Mouse (Mus musculus): ENCODE data around the gene Mnat1.
"Not testable (repeated sequence)": the region's sequence is repeated elsewhere in the genome, so short reads cannot be mapped to it uniquely, and the experiment has no call there.

The Mnat1 gene

DNA sequence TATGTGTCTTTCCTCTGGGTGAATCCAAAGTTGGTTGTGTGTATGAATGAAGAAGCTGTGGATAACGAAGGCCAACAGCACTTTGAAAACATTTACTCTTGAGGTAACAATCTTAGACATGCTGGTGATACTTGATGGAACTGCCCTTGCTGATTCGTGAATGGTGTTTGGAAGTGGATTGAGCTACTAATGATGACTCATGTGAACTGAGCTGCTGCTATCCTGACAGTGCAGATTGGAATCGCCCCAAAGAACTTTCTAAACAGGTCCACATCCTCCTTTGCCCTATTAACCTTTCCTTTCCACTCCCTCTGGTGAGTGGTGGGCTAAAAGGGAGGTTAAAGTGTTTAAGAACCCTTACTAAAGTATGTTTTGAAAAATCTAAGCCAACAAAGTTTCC is 17.2 kb downstream of the Mnat1 start:
- in situ Hi-C loops (cut with MboI, MseI): no loop called here

DNA sequence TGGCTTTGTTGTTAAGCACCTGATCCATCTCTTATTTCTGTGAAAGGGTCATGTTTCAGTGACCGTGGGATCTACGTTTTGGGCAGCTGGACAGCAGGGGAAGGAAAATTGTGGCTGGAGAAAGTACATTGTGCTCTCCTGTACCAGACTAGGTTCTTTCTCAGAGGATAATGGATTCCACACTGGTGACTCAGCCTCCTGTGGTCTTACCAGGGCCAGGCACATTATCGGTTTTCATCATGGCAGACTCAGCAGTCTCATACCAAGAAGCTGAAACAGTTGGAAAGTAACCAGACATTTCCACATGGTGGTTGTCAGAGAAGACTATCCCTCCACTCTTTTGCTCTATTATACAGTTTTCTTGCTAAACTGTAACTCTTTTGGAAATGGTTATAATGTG is 23.7 kb downstream of the Mnat1 start:
- in situ Hi-C loops (cut with MboI, MseI): no loop called here

DNA sequence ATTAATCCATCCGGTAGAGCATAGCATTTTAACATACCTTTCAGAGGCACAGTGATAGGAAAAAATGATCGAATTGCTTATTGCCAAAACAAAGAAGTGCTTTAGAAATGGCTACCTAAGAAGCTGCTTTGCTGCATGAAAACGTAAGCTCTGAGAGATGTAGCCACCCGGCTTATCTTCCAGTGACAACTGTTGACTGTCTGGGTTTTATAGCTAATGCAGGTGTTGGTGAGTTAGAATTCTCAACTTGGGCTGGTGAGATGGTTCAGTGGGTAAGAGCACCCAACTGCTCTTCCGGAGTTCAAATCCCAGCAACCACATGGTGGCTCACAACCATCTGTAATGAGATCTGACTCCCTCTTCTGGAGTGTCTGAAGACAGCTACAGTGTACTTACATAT is 27.5 kb downstream of the Mnat1 start:
- in situ Hi-C loops (cut with MboI, MseI): not testable (repeated sequence)

DNA sequence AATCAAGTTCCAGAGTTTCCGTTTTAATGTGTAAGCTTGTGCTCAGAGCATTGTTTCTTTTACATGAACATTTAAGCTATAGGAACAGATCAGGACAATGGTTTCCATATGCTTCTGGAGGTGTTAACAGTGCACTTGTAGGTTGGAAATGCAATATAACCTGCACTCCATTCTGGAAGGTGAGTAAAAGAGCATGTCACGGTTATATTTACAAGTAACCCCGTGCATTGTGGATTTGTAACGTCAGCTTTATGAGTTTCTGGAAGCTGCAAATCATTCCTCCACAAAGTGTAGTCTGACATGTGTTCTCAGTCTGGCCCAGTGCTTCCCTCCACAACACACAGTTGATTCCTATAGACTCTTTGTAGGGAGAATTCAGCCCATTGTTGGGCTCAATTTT is 30.6 kb downstream of the Mnat1 start:
- in situ Hi-C loops (cut with MboI, MseI): no loop called here

DNA sequence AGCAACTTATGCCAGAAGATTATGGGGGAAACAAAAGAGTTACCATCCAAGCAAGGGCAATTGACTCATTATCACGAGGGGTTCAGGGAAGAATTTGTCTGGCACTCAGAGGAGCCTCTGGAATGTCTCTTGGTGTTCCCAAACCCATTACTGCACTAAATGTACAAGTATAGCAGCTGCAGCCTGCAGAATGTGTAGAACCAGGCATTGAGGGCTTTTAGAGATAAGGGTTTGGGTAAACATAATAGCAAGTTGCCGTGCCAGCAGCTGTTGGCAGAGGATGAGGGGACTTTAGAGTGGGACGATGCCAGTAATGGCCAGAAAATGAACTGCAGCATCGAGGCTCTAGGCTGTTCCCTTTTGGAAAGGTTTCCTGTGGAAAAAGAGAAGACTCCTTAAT is 36.8 kb downstream of the Mnat1 start:
- in situ Hi-C loops (cut with MboI, MseI): no loop called here

DNA sequence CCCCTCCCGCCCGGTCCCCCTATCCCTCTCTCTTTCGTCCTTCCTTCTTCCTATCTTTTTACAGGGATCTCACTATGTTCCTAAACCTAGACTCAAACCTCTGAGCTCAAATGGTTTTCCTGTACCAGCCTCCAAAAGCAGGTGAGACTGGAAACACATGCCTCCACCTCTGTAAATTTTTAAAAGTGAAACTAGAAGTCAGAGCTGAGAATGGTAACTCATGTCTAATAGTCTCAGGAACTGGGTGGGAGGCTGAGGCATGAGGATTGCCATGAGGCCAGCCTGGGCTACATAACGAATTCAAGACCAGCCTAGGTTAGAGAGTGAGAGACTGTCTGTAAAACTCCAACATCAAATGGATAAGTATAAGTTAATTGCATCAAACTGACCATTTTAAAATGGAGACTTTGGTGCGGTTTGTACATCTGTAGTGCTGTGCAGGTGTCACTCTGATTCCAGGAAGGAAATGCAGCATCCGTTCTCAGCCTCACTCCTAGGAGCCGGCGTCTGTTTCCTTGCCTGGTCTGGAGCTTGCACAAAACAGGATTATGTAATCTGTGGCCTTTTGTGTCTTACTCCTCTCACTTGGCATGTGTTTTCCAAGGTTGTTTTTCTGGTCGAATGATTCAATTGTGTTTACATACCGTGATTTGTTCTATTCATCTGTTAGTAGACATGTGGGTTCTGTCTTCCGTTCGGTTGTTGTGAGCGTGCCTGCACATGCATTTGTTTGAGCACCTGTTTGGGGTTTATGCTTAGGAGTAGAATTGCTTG is 39.1 kb downstream of the Mnat1 start:
- in situ Hi-C loops (cut with MboI, MseI): no loop called here

DNA sequence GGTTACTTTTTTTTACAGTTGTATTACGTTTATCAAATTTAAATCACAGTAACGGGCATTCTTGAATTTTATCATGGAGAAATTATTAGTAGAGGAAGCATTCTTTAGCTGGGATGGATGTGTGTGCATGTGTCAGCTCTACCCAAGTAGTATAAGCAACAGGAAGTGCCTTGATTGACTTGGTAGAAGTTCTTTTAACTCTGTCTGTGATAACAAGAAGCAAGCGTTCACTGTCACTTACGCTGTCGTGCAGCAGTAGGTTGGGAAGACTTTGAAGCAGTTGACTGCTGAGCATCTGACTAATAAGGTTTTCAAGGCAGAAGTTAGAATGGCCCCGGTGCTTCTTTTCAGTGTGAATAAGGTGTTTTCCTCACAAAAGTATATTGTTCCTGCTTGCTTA is 47.3 kb downstream of the Mnat1 start:
- in situ Hi-C loops (cut with MboI, MseI): no loop called here

DNA sequence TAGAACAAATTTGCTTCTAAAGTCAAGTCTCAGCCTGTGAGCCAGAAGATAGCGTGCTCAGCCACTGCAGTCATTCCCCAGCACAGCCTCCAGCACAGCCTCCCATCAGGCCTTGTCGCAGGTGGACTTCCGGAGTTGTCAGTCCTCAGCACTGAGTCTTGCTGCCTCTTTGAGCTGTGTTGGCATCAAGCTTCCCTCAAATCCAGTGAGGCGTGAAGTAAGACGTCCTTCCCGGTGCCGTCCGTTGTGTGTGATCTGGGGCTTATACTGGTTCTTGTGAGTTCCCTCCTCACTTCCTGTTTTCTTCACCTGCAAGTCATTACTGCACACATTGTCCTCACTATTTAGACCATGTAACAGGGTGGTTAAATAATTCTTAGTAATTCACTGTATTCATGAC is 60.4 kb downstream of the Mnat1 start:
- in situ Hi-C loops (cut with MboI, MseI): no loop called here

DNA sequence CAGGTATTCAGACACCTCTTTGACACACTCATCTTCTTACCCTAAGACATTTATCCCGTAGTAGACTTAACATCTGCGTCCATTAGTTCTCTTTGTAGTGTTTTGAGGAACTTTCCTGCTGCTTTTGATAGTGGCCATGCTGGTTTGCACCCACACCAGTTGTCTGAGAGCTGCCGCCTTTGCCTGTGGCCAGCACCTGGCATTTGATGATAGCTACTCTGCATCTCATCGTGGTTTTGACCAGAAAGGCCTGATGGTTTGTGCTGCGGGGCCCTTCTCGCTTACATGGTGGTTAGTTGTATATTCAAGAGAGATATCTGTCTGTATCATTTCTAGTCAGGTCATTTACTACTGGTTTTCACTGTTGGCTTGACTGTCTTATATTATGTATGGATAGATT is 73.8 kb downstream of the Mnat1 start:
- in situ Hi-C loops (cut with MboI, MseI): no loop called here

DNA sequence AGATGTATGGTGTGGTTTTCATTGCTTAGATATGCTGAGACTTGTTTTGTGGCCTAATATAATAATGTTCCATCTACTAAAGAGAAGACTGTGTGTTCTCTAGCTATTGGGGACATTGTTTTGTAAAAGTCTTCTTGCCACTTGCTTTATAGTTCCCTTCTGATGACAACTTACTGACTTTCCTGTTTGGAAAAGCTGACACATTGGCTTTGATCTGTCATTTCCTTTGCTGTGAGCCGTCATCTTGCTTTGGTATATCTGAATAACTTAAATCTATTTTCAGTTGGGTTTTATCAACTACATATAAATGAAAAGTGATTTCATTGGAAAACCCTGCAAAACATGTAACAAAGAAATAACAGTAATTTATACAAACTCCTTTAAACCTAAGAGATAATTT is 74.9 kb downstream of the Mnat1 start:
- in situ Hi-C loops (cut with MboI, MseI): no loop called here

DNA sequence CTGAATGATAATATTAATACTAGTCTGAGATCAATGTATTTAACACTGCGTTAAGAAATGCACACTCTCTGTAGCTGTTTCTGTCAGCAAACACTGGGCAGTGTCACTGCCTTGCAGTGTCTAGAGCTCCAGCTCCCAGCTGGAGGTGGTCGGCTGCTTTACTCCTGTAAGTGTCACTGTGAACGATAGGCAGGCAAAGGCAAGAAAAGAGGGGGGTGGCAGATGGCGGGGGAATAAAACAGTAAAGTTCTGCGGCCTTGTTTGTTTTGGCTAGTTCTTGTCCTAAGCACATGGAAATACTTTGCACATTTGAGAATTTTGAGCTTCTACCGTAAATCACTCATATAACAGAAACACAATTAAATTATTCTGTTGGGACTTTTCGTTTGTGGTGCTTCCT is 75.9 kb downstream of the Mnat1 start:
- in situ Hi-C loops (cut with MboI, MseI): no loop called here

DNA sequence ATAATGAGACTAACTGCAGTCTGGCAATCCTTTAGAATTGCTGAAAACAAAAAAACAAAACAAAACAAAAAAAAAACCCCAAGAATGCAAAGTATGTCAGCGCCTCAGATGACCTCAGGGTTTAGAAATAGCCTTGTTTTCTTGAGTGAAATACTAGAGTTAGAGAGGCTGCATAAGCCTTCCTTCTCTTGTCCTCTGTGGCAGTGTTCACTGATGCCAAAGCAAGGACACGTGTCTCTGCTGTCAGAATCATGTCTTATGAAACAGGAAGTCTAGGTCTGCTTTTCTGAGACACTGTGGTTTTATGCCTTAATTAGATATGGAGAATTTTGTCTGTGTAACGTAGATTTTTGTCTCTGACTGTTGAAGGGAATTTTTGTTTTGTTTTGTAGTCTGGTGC is 78.1 kb downstream of the Mnat1 start:
- in situ Hi-C loops (cut with MboI, MseI): no loop called here

DNA sequence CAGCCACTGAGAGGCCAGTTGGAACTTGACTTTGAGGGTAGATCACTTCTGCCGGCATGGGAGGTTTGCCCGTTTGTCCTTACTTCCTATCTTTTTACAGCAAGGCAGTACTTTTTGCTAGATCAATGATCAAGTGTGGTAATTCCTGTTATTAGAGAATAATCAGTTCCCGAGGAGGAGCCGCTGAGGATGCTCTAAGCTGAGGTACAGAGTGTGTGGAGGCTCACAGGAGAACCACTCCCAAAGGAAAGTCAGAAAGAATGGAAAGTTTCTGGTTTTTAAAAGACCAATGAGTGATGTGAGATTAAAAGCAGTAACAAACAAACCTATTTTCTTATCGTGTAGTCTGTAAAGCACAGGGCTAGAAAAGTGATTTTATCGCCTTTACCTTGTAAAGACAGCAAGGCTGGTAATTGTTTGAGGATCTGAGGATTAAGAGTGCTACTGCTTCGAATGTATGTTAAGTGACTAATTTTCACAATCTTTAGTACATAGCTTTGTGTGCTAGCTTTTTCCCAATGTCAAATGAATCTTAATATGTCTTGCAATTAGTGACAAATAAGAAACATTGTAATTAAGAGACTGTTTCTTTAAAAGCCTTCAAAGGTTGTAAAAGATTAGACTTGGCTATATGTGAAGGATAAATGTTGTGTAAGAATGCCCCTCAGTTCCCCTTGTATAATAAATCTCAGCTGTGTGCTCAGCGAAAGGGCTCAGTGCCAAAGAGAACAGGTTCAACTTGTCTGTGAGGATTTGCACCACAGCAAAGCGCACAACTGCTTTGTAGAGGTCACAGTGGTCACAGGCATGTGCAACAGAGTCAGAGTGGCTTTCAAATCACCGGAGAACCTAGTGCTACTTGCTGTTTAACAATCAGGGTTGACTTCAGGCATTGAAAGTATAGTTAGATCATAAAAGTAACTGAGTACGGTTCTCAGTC is 82.5 kb downstream of the Mnat1 start:
- in situ Hi-C loops (cut with MboI, MseI): loop anchor here (5.0 kb wide), 1 partner anchor 81 kb away; the partner anchor contains the start of genes Slc38a6 and Trmt5

DNA sequence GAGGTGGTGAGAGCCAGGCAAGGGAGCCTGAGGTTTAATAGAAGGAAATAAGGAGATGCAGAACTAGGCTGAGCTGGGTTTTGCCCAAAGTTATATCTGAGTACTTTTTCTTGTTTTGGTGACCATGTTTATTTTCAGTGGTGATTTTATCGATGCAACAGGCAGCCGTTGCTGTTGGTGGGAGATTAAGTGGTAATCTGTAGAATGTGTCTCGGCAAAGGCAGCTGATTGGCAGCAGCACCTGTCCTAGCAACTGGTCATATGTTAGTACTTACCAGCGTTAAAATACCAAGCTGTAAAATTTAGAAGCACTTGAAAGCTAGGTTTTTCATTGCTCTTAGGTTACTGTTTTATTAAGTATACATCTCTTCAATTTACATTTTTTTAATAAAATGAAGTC is 83.5 kb downstream of the Mnat1 start:
- in situ Hi-C loops (cut with MboI, MseI): loop anchor here (5.0 kb wide), 1 partner anchor 80 kb away; the partner anchor contains the start of genes Slc38a6 and Trmt5

DNA sequence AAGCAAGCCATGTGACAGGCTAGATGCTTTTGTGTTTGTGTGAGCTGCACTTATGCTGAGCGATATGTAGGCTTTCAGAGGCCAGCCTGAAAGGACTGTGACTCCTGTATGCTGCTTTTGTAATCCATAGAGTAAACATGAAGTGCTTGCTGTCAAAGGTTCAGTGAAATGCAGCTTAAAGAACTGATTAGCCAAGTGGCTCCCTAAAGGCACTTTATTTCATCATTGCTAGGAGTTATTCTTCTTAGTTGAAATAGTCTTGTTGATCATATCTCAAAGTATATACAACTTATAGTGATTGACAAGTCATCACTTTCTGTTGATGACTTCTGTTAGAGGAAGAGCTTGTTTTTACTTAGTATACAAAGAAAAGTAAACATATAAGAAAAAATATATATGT is 83.9 kb downstream of the Mnat1 start:
- in situ Hi-C loops (cut with MboI, MseI): loop anchor here (5.0 kb wide), 1 partner anchor 80 kb away; the partner anchor contains the start of genes Slc38a6 and Trmt5

DNA sequence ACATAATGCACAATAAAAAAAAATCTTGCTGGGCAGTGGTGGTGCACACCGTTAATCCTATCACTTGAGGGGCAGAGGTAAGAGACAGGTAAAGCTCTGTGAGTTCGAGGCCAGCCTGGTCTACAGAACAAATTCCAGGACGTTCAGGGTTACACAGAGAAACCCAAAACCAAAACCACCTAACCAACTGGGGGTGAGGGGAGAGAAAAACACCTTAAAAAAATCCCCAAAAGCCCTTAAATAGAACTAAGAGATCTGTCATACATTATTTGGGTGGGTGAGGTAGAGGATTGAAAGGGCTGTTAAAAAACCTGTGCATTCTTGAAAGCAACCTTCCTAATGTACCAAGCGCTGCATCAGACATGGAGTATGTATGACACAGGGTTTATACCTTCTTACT is 85.0 kb downstream of the Mnat1 start:
- in situ Hi-C loops (cut with MboI, MseI): loop anchor here (5.0 kb wide), 1 partner anchor 79 kb away; the partner anchor contains the start of genes Slc38a6 and Trmt5

DNA sequence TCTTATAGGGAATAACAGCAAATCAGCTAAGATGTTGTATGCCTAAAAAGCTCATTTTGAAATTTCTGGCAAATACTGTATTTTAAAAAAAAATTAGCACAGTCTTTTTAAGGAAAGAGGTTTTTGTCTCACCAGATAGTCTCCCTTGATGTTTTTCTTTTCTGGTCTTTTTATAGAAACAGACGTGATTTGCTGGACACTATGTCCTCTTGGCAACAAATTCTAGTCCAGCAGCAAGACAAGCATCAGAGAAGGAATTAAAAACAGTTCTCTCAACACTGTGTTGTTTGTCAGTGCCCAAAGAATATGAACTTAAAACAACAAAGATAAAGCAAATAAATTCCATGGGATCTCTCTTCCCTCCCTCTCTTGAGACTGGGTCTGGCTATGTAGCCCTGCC is 85.6 kb downstream of the Mnat1 start:
- in situ Hi-C loops (cut with MboI, MseI): loop anchor here (5.0 kb wide), 1 partner anchor 78 kb away; the partner anchor contains the start of genes Slc38a6 and Trmt5

DNA sequence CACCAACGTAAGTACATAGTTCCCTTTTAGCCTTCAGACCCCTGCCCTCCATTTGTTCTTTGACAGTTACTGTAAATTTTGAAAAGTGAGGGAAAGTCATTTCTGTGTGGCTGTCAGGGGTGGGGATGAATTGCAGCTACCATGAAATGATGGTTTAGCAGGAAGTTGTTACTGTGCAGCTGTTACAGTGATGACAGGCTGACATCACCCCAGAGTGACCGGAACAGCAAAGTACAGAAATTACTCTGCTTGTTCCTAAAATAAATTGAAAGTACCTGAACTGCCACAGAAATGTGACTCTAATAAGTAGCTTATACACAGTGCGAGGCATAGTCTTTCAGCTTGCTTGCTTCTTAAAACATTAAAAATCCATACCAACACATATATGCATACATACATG is 86.9 kb downstream of the Mnat1 start:
- in situ Hi-C loops (cut with MboI, MseI): loop anchor here (10.0 kb wide), 1 partner anchor 676 kb away; the partner anchor contains the start of gene Pcnx4

DNA sequence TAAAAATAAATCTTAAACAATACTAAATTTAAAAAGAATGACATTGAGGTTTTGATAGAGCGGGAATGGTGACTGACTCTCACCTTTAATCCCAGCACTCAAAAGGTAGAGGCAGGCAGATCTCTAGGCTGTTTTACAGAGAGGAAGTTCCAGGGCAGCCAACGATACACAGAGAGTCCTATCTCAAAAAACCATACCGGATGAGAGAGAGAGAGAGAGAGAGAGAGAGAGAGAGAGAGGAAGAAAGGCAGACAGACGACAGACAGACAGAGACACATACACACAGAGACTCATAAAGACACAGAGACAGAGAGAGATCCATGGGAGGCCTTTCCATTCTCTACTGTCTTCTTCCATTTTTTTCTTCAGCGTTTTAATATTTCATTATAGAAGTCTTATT is 92.3 kb downstream of the Mnat1 start:
- in situ Hi-C loops (cut with MboI, MseI): loop anchor here (10.0 kb wide), 1 partner anchor 681 kb away; the partner anchor contains the start of gene Pcnx4

DNA sequence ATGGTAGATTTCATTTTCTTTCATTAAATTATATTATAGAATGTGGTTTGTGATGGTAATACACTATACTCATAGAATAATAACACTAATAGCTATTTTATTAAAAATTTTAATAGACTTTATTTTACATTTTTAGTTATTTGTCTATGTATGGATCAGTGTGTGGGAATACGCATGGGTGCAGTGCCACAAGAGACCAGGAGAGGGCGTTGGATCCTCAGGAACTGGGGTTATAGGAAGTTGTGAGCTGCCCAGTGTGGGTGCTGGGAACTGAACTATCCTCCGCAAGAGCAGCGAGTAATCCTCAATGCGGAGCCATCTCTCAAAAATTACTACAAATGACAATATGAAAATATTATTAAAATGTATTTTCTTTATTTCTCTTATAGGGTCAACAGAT is 95.1 kb downstream of the Mnat1 start:
- in situ Hi-C loops (cut with MboI, MseI): loop anchor here (10.0 kb wide), 1 partner anchor 684 kb away; the partner anchor contains the start of gene Pcnx4

DNA sequence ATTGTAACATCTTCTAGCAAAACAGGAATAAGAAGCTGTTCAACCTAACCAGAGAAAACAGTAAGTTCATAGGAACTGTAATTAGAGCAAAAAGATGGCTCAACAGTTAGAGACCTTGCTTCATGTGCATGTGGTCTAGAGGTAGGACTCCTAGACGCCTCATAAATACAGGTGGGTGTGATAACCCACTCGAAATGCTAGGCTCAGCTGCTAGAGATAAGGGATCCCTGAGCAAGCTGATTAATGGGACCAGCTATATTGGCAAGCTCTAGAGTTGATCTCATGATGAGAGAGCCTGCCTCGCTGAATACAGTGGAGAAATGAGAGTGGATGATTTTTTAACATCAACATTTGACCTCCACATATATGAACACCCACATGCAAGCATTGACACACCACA is 97.7 kb downstream of the Mnat1 start:
- in situ Hi-C loops (cut with MboI, MseI): no loop called here

DNA sequence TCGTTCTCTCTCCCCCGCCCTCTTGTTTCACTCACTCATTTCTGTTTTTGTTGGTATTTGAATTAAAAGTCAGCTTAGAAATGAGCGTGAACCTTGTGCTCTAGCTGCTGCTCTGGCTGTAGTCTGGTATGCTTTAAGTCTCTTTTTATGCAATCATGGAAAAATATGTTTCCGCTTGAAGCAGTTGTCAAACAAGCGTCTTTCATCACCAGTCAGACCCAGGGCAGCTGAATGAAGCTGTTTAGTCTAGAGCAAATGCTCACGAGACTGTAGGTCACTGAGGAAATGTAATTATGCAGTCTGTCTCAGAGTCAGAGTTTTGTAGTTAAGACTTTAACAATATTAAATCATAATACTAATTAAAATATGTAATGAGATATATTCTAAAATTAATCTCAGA is 100.4 kb downstream of the Mnat1 start:
- in situ Hi-C loops (cut with MboI, MseI): no loop called here

All from regulatory T cell (primary cell).